Mouse (Mus musculus) gastrocnemius, postnatal 25 days (tissue): ENCODE data around the gene Mrps18b. TPM values are rescaled to one million over a fixed set of nuclear protein-coding genes. Genes with fewer than 3 reads are reported as not detected.

Source experiments
- DNase-seq: peaks from one replicate; pipeline ENCODE4 v3.0.0; 2022
- microRNA-seq, 2 experiments: library from miRNA; unstranded; fragments of <30 nt; microRNA quantifications; one replicate each; pipeline ENCODE4 v1.2.0; 2021; ENCODE audit warnings: borderline replicate concordance in 2 of 2
- total RNA-seq, 2 experiments: library from RNA; stranded (reverse); gene quantifications; 1 replicate in 1 of 2; 2 replicates in 1 of 2; pipeline ENCODE4 v1.2.3; 2021

The Mrps18b gene
- total RNA-seq, 2 experiments from 2014 or later = 52.8 to 59.6 TPM

- no peak for DNase-seq
Measured at GRCm38 (mm10) chr17:35874721-35875120, 41.5 kb downstream of the Mrps18b start.

GRCm38 (mm10) chr17:35873774-35874519, 42.2 kb downstream of the Mrps18b start:
- peak; percentile 84 for DNase-seq

DNA sequence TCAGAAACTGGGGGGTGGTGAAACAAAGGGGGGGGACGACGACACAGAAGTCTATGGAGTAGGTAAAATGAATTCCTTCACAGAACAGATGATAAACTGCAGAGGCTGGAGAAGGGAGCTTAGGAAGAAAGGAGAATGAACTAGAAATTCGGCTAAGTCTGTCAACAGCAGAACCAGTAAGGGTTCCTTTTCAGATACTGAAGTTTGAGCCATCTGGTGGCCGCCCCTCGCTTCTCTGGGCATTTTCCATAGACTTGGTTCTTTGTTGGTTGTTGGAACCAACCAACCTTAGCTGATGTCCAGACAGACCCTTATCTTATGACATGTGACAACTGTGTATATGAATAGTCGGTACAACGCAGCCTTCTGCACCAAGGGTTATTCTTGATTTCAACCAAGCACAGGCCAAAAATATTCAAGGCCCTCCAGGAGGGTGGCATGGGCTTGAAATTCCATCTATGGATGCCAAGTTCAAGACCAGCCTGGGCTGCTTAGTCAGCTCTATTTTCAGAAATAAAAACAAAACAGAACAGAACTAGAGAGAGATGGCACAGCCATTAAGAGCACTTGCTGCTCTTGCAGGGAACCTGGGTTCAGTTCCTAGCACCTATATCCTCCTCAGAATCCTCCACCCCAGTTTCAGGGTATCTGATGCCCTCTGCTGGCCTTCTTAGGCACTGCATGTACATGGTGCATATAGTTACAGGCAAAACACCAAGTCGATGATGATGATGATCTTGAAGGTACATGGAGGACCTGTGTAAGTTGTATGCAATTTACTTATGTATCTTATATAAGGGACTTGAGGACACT, 45.1 kb downstream of the Mrps18b start:
- no peak for DNase-seq

GRCm38 (mm10) chr17:35870151-35870883, 45.9 kb downstream of the Mrps18b start:
- peak; percentile 75 for DNase-seq

GRCm38 (mm10) chr17:35869346-35870067, 46.7 kb downstream of the Mrps18b start:
- DNase-seq = peak; percentile 47

- DNase-seq = no peak
Measured at GRCm38 (mm10) chr17:35868961-35869345, 47.2 kb downstream of the Mrps18b start.

DNA sequence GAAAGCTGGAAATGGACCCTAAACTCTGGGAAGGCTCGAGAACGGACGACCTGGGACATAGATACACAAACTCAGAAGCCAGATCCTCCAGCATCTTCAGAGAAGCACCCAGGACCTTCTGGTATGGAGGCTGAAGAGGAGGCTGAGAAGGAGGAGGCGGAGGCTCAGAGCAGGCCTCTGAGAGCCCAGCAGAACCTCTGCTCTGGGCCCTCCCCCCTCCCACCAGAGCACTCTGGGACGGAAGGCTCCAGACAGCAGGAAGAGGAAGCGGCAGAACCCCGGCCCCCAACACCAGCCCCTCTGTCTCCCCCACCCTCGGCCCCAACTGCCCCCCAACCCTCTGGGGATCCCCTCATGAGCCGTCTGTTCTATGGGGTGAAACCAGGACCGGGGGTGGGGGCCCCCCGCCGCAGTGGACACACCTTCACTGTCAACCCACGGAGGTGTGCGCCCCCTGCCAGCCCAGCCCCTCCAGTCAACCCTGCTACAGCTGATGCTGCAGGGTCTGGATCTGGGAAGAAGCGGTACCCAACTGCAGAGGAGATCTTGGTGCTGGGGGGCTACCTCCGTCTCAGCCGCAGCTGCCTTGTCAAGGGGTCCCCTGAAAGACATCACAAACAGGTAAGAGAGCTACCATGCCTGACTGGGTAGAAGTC, 47.9 kb downstream of the Mrps18b start:
- DNase-seq = peak; percentile 62

DNA sequence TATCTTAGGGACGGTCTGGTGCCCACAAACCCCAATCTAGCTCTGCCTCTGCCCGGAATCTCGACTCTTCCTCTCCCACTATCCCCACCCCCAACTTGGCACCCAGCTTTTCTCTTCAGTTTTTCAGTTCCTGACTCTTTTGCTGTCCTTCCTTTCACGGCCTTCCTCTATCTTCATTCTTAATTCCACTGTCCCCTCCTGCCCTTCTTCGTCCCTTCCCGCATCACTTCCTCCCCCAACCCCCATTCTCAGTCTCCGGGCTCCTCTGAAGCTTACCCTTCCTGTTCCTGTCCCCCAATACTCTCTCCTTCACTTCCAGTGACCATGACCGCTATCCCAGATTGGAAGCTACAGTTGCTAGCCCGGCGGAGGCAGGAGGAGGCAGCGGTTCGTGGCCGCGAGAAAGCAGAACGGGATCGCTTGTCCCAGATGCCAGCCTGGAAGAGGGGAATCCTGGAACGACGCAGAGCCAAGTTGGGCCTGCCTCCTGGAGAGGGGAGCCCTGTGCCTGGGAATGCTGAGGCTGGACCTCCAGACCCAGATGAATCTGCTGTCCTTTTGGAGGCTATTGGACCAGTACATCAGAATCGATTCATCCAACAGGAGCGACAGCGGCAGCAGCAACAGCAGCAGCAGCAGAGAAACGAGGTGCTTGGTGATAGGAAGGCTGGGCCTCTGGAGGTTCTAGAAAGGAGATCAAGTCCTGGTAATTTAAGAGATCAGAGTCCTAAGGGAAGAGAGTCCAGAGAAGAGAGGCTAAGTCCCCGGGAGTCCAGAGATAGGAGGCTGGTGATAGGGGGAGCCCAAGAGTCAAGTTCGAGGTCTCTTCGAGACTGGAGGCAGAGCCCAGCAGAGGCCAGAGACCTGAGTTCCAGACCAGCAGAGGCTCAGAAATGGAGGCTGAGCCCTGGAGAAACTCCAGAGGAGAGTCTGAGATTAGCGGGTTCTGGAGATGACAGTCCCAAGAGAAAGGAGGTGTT, 49.0 kb downstream of the Mrps18b start:
- DNase-seq = no peak

GRCm38 (mm10) chr17:35866281-35866831, 49.8 kb downstream of the Mrps18b start:
- DNase-seq = peak; percentile 83

DNA sequence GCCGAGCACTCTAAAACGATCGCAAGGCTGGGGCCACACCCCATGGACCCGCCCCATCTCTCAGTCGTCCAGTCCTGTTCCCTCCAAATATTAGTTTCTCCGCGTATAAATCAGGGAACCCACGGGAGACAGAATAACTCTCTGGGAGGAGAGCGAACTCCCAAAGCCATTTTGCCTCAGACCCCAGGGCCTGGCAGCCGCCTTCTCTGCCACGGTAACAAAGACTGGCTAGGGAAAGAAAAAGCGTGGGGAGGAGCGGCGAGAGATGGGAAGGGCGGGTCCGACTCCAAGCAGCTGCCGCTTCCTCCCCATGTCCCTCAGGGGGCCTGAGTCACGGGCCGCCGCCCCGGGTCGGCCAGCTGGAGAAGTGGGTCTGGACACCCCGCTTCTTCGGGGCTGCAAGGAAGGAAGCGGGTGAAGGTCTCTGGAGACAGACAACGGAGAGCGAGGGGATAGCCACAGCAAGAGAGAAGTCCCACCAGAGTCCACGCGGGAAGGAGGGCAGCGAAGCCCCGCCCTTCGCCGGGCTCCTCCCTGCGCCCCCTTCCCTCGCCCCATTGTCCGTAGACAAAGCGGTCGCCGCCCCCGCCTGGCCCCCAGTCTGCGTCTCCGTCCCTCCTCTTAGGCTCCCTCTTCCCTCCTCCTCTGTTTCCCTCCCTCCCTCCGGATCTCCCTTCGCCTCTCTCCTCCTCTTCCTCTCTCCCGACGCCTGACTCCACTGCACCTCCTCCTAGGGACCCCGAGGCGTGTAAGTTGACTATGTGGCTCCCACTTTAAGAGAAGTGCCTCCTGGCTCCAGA, 50.5 kb downstream of the Mrps18b start, which contains the start of gene Ppp1r18:
Ppp1r18 (plus strand) TSS at position 113 of the 800 bp plus-strand sequence.
- DNase-seq = peak; percentile 84

- no peak for DNase-seq
Measured at GRCm38 (mm10) chr17:35864832-35865353, 51.3 kb downstream of the Mrps18b start.

- DNase-seq = peak; percentile 88
Measured at GRCm38 (mm10) chr17:35861198-35861857, 54.9 kb downstream of the Mrps18b start, which contains the start of gene Nrm. Nrm (plus strand) TSS chr17:35861318.

- DNase-seq = no peak
Measured at GRCm38 (mm10) chr17:35860831-35861197, 55.4 kb downstream of the Mrps18b start.

Small RNA genes lying within 50 kb of the gene (microRNA-seq; reads per million reads assigned to microRNA genes)
- gene Gm28033 (0 reads per million in 2 experiments), gene Mir1894 (0 reads per million in 2 experiments), gene Mir877 (5.2 to 18.5 reads per million in 2 experiments)

Other genes starting within 250 kb of the Mrps18b start
- 10 to 100 TPM in 1 of 2 experiments, 1 to 10 TPM in 1; 9.9 to 14.7 TPM for gene Vars2, start 248.8 kb downstream of the Mrps18b start, total RNA-seq
- gene Gtf2h4, start 242.7 kb downstream of the Mrps18b start, total RNA-seq = 10 to 100 TPM; 14.7 to 15.3 TPM
- gene Ddr1, start 211.8 kb downstream of the Mrps18b start, total RNA-seq = 10 to 100 TPM; 14.1 to 16.1 TPM
- 1 to 10 TPM; 4.0 to 4.5 TPM for gene Ier3, start 94.7 kb downstream of the Mrps18b start, total RNA-seq
- gene Flot1, start 93.2 kb downstream of the Mrps18b start, total RNA-seq = 10 to 100 TPM; 41.0 to 46.3 TPM
- gene Tubb5, start 78.1 kb downstream of the Mrps18b start, total RNA-seq = 10 to 100 TPM; 39.2 to 54.5 TPM
- gene Mdc1, start 74.9 kb downstream of the Mrps18b start, total RNA-seq = 1 to 10 TPM; 3.7 to 5.2 TPM
- gene Nrm, start 55.1 kb downstream of the Mrps18b start, total RNA-seq = 1 to 10 TPM in 1 of 2 experiments, under 1 TPM in 1; 0.74 to 1.6 TPM
- gene Ppp1r18, start 50.8 kb downstream of the Mrps18b start, total RNA-seq = 1 to 10 TPM; 4.8 to 8.0 TPM
- 10 to 100 TPM; 14.8 to 15.2 TPM for gene Dhx16, start 36.6 kb downstream of the Mrps18b start, total RNA-seq
- gene 2310061I04Rik, start 19.0 kb downstream of the Mrps18b start, total RNA-seq = 10 to 100 TPM; 62.4 to 86.6 TPM
- gene Atat1, start 6.3 kb downstream of the Mrps18b start, total RNA-seq = 1 to 10 TPM; 3.0 to 4.6 TPM
- 10 to 100 TPM; 17.7 to 25.5 TPM for gene Ppp1r10, start within 50 bp of the Mrps18b start, total RNA-seq
- gene Abcf1, start 53.4 kb upstream of the Mrps18b start, total RNA-seq = 10 to 100 TPM; 64.6 to 68.1 TPM
- gene Gnl1, start 63.5 kb upstream of the Mrps18b start, total RNA-seq = 10 to 100 TPM; 14.7 to 16.1 TPM
- gene Prr3, start 63.8 kb upstream of the Mrps18b start, total RNA-seq = 1 to 10 TPM; 2.6 to 3.9 TPM
- gene H2-T24, start 104.2 kb upstream of the Mrps18b start, total RNA-seq = 1 to 10 TPM; 1.6 to 1.7 TPM
- 1 to 10 TPM; 6.2 to 8.7 TPM for gene H2-T23, start 116.5 kb upstream of the Mrps18b start, total RNA-seq
- 1 to 10 TPM; 5.8 to 7.2 TPM for gene H2-T22, start 126.4 kb upstream of the Mrps18b start, total RNA-seq
- gene Gm6034, start 126.6 kb upstream of the Mrps18b start, total RNA-seq = not detected
- gene Gm11127, start 142.0 kb upstream of the Mrps18b start, total RNA-seq = 1 to 10 TPM; 1.3 to 2.4 TPM
- not detected for gene Gm19684, start 205.3 kb upstream of the Mrps18b start, total RNA-seq
- gene Gm7030, start 213.0 kb upstream of the Mrps18b start, total RNA-seq = not detected